Mouse (Mus musculus) urinary bladder, adult 18-20 months (tissue): Measurements from ENCODE around the gene Mapk1ip1.

Experiments used
- DNase-seq, 2 experiments: peaks; one replicate each; pipeline ENCODE4 v3.0.0; 2022; ENCODE audit warnings: low spot score in 2 of 2, mixed read lengths in 2 of 2

Mapk1ip1 gene

DNA sequence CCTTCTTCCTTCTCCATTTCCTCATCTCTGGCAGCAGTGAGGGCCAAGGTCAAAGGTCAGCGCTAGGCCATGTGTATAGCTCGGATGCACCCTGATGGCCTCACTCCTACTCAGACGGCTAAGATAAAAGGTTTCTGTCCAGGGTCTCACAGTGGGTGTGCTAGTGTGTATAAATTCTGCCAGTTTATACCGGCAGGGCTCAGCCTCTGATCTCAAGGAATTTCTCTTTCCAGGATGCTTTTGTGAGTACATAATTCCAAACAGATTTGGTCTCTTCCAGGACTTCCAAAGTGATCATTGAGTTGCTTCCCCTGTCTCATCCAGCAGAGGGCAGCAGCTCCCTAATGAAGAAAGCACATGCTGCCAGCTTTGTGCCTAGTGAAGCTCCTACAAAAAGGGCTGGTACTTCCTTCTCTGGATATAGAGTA is 5.5 kb downstream of the Mapk1ip1 start:
- peak; percentile 58 to 62 for DNase-seq

DNA sequence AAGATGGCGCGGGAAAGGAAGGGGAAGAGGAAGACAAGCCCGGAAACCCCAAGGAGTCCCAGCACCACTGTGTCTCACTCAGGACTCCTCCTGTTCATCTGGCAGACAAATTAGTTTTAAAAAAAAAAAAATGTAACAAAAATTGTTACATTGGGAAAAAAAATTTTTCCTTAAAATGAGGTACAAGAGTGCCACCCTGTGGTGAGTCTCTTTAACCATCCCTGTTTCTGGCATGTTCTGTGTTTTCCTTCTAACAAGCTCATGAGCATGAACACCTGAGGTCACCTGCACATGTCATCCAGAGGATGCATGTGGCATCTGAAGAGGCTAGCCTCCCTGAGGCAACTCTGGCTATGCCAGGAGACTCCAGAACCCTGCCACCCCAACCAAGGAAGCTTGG is 11.0 kb downstream of the Mapk1ip1 start:
- DNase-seq, result no peak

DNA sequence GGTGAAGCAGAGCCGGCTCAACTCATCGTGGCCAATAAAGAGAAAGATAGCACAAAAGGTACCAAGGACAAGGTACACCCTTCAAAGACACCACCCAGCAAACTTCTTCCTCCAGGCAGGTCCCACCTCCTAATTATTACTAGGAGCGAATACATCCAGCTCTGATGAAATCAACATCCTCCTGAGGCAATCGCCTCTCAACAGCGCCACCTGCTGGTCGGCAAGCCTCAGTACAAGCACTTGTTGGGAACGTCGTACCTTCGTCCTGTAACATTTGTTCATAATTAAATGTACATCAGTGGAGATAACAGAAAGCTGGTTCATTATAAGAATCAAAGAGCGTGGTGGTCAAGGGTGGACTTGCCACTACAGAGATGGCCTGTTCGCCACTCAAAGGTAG is 18.3 kb downstream of the Mapk1ip1 start:
- peak; percentile 17 to 70 for DNase-seq

DNA sequence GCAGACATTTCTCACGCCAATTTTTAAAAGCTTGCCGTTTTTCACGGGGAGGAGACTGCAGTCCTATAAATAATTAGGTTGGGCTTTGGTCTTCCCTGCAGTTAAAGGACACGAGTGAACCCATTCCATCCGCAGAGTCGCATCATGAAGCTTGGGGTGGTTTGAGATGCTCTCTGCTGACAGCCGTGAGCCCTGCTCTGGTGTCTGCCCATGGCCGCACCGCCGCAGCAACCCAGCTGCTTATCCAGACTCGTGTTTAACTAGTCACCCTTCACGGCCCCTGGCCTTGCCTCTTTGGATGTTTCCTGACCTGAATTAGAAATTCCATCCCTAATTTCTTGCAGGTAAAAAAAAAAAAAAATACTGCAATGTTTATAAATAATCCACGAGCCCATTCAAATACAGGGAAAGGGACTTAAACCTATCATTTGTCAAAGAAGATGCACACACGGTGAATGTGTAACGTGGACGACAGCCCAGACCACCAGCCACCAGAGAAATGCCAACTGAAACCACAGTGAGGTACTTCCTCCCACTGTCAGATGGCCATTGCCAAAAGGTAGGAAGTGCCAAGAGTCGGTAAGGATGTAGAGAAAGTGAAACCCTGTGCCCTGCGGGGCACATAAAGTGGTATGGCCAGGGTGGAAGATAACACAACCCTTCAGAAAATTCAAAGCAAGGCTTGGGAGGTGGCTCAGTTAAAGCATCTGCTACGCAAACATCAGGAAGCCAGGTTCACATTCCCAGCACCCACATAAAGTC is 20.9 kb downstream of the Mapk1ip1 start:
- DNase-seq, result no peak

DNA sequence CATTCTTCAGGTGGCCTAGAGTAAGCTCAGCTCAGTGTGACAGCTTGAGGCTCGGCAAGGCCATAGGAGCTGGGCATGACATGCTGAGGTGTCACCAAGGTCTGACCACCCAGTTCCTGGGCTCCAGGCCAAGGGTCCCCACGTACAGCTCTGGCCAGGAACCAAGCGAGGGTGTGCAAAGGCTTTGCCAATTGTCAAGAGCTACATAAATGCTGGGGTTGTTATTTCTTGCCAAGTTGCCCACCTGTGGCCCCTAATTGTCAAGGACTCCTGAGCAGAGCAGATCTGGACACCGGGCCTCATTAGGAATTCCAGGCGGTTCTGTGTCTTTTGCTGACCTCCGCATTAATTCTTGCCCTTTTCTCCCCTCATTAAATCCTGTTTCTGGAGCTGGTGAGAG is 21.6 kb downstream of the Mapk1ip1 start:
- no peak for DNase-seq

DNA sequence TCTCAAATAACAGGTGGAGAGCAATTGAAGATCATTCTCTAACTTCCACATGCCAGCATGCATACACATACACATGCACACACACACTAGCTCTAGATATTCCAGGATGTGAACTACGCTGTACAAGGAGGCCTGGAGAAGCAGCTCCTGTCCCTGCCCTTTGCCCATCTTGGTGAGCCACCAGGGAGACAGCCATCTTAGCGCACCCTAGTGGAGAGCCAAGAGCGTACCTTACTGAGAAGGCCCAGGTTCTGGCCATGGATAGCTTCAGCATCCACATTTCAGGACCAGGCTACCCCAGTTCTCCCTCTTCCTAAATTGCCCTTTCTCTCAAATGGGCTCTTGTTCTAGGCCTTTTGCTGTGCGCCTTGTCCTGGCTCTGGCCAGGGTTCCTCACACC is 27.8 kb downstream of the Mapk1ip1 start:
- DNase-seq, result no peak

DNA sequence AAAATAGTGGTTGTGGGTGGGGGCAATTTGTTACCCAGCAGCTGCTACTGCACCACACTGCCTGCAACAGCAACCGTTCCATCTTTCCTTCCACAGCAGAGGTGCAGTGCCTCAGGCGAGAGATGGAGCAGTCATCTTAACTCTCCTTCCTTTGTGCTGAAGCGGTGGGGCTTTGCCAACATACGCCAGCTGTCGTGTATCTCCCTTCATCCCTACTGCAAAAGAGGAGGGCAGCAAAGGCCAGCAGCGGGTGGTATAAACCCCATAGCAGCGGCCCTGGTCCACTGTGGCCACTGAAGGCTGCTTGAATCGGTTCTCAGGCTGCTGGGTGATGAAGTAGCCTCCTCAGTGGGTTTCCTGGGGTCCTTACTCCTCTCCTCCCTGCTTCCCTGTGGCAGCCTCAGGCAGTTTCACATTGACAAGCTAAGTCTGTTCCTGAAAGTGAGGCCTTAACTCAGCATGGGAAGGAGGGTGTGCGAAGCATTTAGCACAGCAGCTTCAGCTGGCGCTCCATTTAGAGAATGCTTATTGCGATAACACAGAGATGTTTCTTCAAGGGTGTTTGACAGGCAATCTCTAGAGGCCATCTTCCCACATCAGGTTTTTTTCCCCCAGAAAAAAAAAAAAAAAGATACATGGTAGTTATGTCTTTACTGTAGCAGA is 32.7 kb downstream of the Mapk1ip1 start:
- DNase-seq, result no peak

DNA sequence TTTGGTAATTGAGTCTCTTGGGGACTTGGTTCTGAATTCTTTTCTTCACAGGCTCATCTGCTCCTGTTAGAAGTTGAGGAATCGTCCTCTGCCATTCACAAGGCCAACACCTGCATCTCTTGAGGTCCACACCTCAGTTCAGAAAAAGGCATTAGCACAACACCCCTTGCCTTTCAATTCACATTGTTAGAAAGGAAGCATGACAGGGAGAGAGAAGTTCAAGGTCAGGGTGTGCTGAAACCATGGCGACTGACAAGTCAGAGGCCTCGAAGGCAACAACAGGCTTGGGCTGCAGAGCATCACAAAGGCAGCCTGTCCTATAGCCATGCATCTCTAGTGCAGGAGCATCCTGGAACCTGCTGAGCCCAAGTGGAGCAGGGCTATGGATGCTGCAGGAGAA is 38.9 kb downstream of the Mapk1ip1 start:
- DNase-seq, result no peak

DNA sequence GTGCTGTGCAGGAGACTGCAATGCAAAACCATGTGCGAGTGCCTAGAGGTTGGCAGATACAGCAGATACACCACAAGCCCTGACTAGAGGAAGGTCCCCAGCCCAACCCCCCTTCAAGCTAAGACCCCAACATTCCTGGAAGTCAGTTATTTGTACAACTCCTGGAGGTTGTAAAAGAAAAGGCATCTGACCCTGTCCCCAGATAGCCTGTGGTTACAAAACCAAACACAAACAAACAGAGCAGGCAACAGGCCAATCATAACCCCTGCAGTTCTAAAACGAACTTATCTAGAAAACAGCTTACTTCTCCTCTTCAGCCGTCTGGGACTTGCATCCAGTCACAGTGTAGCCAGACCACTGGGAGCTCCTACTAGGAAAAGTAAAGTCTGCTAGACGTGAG is 42.7 kb downstream of the Mapk1ip1 start:
- DNase-seq, result no peak

DNA sequence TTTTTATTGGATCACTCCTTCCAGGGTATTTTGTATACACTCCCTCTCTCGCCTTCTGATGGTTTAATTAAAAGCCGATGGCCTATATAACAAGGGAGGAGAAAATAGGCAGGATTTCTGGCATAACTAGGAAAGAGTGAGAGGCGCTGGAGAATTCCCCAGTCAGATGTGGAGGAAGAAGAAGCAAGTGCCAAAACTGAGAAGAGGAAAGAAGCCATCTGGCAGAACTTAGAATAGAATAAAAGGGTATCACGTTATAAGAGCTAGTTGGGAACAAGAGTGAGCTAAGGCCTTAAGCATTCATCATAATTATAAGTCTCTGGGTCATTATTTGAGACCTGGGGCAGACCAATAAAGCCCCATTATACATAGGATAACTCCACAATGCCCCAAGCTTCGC is 58.0 kb downstream of the Mapk1ip1 start:
- DNase-seq, result no peak
